Mouse (Mus musculus) ES-E14 (cell line): ENCODE measurements around the gene Abcg1.

Source experiments
- CHD2 ChIP-seq: IDR thresholded peaks from 2 replicates; pipeline ENCODE4 v1.6.1; 2014; ENCODE audit warnings: mild to moderate bottlenecking, low read depth, low read length, inconsistent platforms
- HCFC1 ChIP-seq: IDR thresholded peaks from 2 replicates; pipeline ENCODE4 v1.6.1; 2012; ENCODE audit warnings: low read length, inconsistent platforms, borderline replicate concordance; ENCODE audit not compliant: insufficient read depth
- MAFK ChIP-seq: IDR thresholded peaks from 2 replicates; pipeline ENCODE4 v1.6.1; 2014; ENCODE audit warnings: mild to moderate bottlenecking, low read depth, low read length, inconsistent platforms; ENCODE audit not compliant: insufficient read depth
- ZC3H11A ChIP-seq: IDR thresholded peaks from 2 replicates; pipeline ENCODE4 v1.6.1; 2012; ENCODE audit warnings: low read depth, mild to moderate bottlenecking, inconsistent platforms, low read length, borderline replicate concordance

DNA sequence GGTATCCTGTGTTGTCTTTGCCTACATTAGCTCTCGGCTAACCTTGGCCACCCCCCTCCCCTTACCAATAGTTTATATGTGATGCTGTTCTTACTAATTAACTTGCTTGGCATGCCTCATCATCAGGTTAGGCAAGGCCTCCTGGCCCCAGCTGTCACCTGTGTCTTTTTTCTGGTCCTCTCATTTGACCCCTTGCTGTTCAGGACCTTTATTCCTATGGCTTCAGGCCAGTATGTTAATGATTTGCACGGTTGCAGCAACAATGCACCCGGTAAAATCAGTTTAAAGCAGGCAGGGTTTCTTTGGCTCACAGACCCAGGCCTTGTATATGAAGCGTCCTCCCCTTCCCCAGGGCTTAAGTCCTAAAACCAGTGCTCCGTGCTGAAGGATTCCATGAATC lies 95.0 kb downstream of the Abcg1 start:
- TF ChIP-seq HCFC1, result no peak
- no peak for TF ChIP-seq CHD2
- no peak for TF ChIP-seq MAFK
- TF ChIP-seq ZC3H11A, result no peak
